Mouse (Mus musculus): ENCODE measurements around the gene Zfp12.

- TF ChIP-seq USF1 (IDR thresholded peaks at IDR 0.05; ENCODE audit: low read depth, low read length) (no peak), CTCF (conservative IDR thresholded peaks at IDR 0.05 in 1 of 2, IDR thresholded peaks at IDR 0.05 in 1 of 2; ENCODE audit: low read depth in 2 of 2, low read length in 2 of 2) (no peak), POLR2AphosphoS2 (IDR thresholded peaks at IDR 0.05; ENCODE audit: low read depth, low read length) (no peak), HCFC1 (IDR thresholded peaks at IDR 0.05; ENCODE audit: low read depth, low read length) (no peak), ZNF384 (IDR thresholded peaks at IDR 0.05; ENCODE audit: low read depth, low read length) (no peak), POLR2A (IDR thresholded peaks at IDR 0.05; ENCODE audit: low read depth, low read length) (no peak), CHD1 (IDR thresholded peaks at IDR 0.05; ENCODE audit: low read depth, low read length) (no peak), RCOR1 (conservative IDR thresholded peaks at IDR 0.05; ENCODE audit: low read depth, low read length) (no peak), ZC3H11A (IDR thresholded peaks at IDR 0.05; ENCODE audit: low read depth, low read length) (no peak), PAX5 (IDR thresholded peaks at IDR 0.05; ENCODE audit: low read length) (no peak), MAZ (IDR thresholded peaks at IDR 0.05; ENCODE audit: low read depth, low read length) (no peak), ZMIZ1 (IDR thresholded peaks at IDR 0.05; ENCODE audit: low read depth, low read length) (no peak), RAD21 (IDR thresholded peaks at IDR 0.05; ENCODE audit: low read depth, low read length) (no peak)
These were observed 34.0 kb downstream of the Zfp12 start for GRCm38 (mm10) chr5:143268985-143269362.
